Mouse (Mus musculus) layer of hippocampus, adult 2 months (tissue): ENCODE data around the gene Exoc1. TPM values are rescaled to one million over a fixed set of nuclear protein-coding genes. Genes with fewer than 3 reads are reported as not detected.

ENCODE experiments used
- DNase-seq, 2 experiments: peaks; one replicate each; pipeline ENCODE4 v3.0.0; 2022; ENCODE audit warnings: low spot score in 2 of 2
- H3K27ac ChIP-seq: fragments of 200-600 bp; 2 replicates; pipeline ENCODE4 v1.8.1; 2022
- H3K4me3 ChIP-seq: fragments of 200-600 bp; 2 replicates; pipeline ENCODE4 v1.8.1; 2022; ENCODE audit warnings: mild to moderate bottlenecking
- CTCF ChIP-seq: fragments of 200-600 bp; conservative IDR thresholded peaks from 2 replicates; pipeline ENCODE4 v1.8.1; 2022; ENCODE audit warnings: antibody characterized with exemption, mild to moderate bottlenecking, moderate library complexity
- total RNA-seq, 2 experiments: library from RNA; stranded (reverse); gene quantifications; 2 replicates each; pipeline ENCODE4 v1.2.3; 2021

Exoc1 gene
- total RNA-seq, 2 experiments from 2014 or later = 60.1 to 61.7 TPM

DNA sequence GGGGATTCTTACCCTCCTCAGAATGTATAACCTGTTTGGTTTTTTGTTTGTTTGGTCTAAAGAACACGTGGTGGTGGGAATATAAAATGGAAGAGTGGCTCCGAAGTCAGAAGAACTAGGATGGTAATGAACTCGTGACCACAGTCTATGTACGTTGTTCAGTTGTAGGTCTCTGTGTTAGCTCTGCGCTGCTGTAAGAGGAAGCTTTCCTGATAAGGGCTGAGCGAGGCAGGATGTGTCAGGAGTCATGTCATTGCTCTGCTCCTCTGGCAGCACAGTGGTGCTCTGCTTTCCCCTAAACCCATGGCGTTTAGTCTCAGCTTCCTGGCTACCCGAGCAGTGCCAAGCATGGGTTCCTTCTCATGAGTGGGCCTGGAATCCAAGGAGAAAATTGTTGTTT, 21.3 kb downstream of the Exoc1 start:
- DNase-seq = no peak
- TF ChIP-seq CTCF = no peak
- no peak overlapping the region for H3K4me3 ChIP-seq
- no peak overlapping the region for H3K27ac ChIP-seq

DNA sequence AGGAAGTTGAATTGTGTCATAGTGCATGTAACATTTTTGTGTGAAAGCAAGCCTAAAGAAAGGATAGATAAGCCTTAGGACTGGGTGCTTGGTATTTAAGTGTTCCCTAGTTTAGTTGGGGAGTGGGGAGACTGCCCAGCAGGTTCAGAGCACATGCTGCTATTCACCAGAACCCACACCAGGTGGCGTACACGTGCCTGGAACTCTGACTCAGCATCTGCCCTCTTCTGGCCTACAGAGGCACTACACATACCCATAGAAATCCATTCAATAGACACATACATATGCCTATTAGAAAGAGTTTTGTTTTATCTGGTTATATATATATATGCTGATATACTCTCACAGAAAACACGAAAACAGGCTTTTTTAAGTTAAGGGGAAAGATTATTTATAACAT, 36.2 kb downstream of the Exoc1 start:
- Histone ChIP-seq H3K27ac (no peak overlapping the region), H3K4me3 (no peak overlapping the region)
- DNase-seq = peak; percentile 12 to 65
- TF ChIP-seq CTCF = peak; percentile 97

DNA sequence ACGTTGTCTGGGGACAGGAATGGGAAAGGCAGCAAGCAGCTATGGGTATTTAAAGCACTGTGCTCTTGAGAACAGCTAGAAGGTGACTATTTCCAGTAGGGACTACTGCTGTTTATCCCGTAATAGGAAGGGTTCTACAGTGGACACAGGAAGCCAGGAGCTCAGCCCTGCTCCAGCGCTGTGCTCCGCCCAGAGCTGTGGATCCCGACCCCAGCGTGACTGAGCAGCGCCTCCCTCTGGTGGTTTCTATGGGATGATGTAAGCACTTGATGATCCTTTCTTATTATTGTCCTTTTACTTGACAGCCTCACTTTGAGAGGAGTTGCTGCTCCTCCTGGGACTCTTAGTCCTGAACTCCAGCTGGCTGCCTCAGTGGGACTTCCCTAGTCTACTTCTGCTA, 45.1 kb downstream of the Exoc1 start:
- Histone ChIP-seq H3K27ac (no peak overlapping the region), H3K4me3 (no peak overlapping the region)
- DNase-seq = no peak
- peak; percentile 18 for TF ChIP-seq CTCF

DNA sequence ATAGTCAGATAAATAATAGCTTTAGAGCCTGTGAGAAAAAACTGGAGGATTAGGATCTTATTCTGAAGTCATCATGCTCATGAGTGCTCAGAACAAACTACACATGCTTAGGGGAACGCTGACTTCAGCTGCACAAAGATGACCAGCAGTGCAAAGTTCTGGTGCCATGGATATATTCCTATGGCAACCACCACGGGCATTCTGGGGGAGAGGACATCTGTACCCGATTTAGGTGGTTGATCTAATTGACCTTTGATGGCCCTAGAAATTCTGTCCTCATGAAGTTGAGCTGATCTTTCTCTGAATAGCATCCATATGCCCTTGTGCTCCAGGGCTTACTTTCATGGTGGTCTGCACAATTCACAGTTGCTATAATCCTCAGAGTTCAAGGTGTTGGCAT, 47.9 kb downstream of the Exoc1 start:
- no peak overlapping the region for H3K27ac ChIP-seq
- TF ChIP-seq CTCF = no peak
- no peak overlapping the region for H3K4me3 ChIP-seq
- DNase-seq = no peak

DNA sequence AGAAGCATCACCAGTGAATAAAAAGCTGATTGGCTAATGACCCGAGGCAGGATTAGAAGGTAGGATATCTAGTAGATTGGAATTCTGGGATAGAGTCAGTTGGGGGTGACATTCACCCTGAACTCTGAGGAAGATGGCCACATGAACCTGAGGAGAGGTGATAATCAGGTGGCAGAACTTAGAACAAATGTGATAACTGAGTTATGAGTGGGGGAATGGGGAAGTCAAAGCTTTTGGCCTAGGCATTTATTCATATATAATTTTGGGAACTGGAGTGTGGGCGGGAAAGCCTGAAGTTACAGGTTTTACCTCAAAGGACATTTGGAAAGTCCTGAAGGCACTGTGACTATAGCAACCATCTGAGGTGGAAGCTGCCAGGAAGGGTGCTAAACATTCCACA, 56.3 kb downstream of the Exoc1 start:
- no peak overlapping the region for H3K27ac ChIP-seq
- no peak overlapping the region for H3K4me3 ChIP-seq
- TF ChIP-seq CTCF = no peak
- DNase-seq = no peak

DNA sequence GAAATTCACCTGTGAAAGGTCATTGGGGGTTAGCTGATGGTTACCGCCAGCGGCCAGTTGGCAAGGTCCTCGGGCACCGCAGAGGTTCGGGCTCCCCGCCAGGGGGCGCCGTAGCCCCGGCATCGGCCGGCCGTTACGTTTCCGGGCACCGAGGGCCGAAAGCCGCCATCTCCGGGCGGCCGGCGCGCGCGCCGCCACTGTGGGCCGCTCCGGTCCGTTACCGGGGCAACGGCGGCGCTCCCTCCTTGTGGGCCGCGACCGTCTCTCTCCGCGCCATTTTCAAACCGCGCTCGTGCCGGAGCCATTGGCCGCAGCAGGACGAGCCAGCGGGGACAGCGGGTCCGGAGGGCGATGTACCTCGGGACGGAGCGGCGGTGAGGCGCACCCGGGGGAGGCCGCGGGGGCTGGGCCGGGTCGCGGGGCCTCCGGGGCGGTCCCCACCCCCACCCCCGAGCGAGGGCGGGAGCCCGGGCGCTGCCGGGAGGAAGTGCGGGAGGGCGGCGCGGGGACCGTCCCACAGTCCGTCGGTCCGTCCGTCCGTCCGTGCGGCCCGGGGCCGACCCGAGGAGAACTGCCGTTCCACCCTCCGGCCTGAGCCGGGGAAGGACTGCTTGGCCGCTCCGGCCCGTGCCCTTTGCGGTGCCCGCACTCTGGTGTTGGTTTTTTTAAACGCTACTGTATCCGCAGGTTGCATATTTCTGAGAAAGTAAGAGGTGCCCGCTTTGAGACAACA, 59.6 kb downstream of the Exoc1 start, which contains the start of gene Cep135:
TSS of gene Cep135 (plus strand) at position 148 of the 733 bp plus-strand sequence.
- H3K4me3 ChIP-seq = peak within 1 kb of the TSS; percentile 86
- peak within 1 kb of the TSS; percentile 92 for H3K27ac ChIP-seq
- DNase-seq = peak; percentile 70 to 90
- TF ChIP-seq CTCF = peak; percentile 92

DNA sequence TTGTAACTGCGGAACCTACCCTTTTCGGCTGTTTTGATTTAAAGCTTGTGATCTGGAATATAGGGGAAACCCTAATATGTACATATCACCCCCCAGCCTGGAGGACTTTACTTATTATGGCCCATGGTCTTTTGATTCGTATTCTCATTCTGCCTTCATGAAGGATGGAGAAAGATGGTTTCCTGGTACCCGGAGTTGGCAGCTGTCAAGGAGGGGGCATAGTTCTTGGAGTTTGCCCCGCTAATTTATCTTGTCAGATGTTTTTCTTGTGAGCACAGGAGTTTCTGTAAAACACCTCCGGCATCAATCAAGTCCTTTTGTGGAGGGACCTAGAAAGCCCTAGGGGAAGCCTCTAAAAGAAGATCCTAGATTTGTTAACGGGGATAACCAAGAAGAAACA, 60.2 kb downstream of the Exoc1 start:
- Histone ChIP-seq H3K27ac (peak overlapping the region; percentile 92), H3K4me3 (peak overlapping the region; percentile 86)
- no peak for TF ChIP-seq CTCF
- no peak for DNase-seq

DNA sequence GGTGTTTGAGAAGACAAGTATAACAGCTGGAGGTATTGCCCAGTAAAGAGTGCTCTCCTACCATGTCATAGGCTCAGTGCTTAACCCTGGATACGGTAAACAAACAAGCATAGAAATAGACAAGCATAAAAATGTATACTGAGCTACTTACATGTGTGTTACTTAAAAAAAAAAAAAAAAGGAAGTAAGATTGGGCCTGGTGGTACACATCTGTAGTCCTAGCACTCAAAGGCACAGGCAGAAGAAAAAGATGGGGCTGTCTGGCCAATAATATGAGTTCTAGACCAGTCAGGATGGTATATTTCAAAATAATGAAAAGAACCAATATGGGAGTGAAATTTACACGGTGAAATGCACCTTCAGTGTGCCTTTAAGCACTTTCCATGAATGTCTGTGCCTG, 60.9 kb downstream of the Exoc1 start:
- Histone ChIP-seq H3K27ac (no peak overlapping the region), H3K4me3 (no peak overlapping the region)
- no peak for DNase-seq
- TF ChIP-seq CTCF = no peak

DNA sequence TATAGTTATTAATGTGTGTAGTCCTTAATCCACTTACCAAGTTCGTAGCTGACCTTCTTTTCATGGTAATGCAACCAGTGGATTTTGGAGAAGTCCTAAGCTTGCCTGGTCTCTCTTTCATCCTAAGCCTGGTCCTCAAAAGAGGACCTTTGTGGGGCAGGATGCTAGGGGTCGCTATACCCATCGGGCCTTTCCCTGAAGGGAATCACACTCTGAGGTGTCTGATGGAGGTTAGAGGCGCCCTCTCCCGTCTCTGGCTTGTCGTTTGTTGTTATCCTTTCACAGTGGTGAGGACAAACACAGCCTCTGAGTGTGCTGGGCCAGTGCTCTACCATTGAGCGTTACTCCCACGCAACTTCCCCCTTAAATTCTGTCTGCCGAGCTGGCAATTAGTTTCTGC, 62.8 kb downstream of the Exoc1 start:
- no peak for DNase-seq
- H3K4me3 ChIP-seq = no peak overlapping the region

DNA sequence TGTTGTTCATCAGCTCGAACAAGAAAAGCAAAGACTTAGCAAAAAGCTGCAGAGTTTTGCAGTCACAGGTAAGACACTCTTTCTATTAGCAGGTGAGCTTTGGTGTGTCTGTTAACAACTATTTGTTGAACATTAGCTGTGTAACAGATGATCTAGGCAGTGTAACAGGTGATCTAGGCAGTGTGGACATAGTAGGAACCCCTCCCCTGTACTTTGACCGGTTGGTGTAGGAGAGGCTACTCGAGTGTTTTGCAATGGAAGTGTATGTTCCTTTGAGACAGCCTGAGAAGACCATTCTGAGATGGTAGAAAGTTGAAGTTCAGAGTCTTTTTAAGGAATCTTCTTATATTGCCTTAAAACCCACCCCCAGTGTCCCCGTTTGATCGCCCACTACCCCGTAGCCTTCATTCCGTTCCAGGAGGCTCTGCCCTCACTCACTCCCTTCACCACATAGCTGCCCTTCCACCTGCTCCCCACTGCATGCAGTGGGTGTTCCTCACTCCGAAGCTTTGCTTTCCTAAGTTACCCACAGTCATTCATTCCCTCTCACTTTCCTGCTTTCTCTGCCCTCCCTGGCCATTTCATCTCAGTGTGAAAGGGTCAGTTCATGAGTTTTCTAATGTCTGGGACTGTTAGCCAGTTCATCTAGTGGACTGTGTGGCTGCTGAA, 80.7 kb downstream of the Exoc1 start:
- no peak for DNase-seq
- Histone ChIP-seq H3K4me3 (no peak overlapping the region), H3K27ac (no peak overlapping the region)
- TF ChIP-seq CTCF = no peak

More for the DNA sequence above, 62.8 kb downstream of the Exoc1 start:
- no peak overlapping the region for H3K27ac ChIP-seq
- TF ChIP-seq CTCF = 0 out of 2 replicates have a peak, but pooled peaks have one; percentile 6

DNA sequence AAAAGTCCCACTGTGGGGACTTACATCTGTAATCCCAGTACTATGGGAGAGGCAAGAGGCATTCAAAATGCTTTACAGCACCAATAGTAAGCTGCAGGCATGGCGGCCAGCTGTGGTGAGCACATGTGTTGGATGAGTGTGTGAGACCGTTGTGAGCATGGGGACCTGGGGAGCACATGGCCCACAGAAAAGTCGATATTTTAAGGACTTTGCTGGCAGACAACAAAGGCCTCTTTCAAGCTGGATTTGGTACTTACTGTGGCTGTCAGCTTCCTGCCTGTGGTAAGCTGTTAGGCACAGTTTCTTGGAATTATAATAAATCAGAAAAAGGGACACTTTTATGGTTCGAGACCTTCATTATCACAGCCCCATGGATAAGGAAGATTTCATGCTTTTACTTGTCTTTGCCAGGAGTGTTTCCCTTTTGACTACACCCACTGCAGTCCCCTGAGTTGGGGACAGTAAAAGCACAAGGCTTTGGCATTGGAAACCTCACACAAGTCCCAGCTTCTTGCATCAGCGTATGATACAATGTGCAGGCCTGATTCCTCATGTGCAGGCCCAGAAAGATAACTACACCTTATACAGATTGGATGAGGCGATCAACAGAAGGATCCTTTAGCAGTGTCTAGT, 83.9 kb downstream of the Exoc1 start:
- Histone ChIP-seq H3K4me3 (no peak overlapping the region), H3K27ac (no peak overlapping the region)
- no peak for DNase-seq
- TF ChIP-seq CTCF = no peak

DNA sequence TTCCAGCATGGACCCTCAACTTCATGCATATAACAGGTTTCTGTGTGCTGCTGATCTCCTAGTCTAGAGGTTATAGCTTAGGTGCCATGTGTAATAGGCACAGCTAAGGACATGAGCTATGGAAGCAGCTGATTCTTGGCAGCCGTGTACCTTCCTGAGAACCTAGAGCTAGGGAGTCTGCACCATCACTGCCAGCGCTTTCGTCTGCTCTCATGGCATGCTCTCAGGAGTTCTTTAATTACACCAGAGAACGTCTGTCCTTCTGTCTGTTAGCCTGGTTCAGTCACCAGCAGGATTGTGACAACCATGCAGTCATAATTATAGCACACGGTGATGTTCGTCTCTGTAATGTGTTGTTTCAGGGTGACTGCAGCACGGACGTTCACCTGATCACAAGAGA, 86.2 kb downstream of the Exoc1 start:
- DNase-seq = peak in 1 of 2 experiments; percentile 32
- TF ChIP-seq CTCF = no peak
- no peak overlapping the region for H3K27ac ChIP-seq
- H3K4me3 ChIP-seq = no peak overlapping the region; the same call in 1 of the 2 replicates

DNA sequence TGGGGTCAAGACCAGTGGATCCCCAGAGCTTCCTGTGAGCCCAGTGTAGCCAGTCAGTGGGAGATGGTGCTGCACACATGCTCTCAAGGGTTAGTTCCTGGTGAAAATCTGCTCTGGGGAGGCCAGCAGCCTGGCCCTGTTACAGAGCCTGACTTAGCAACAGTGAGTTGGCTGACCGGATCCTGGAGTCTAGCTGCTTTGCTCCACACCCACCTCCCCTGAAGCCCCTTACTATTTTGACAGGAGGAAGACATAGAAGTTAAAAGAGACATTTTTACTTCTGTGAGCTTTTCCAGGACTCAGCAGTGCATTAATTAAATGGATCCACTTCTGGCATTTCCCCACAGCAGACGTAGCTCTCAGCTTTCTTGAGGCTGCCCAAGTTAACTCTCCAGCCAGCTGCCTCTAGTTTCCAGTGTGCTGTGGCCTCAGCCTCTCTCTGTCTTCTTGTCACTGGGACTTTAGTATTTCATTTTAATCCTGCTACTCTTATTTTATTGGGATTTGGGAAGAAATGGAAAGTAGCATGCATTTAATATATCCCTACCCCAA, 87.2 kb downstream of the Exoc1 start:
- H3K4me3 ChIP-seq = no peak overlapping the region
- 0 out of 2 replicates have a peak overlapping the region, but pooled peaks have one; percentile 32 for H3K27ac ChIP-seq
- no peak for TF ChIP-seq CTCF
- no peak for DNase-seq
